Mouse (Mus musculus) cerebellum, adult 9-11 months (tissue): ENCODE results near the gene 4933428G20Rik.

Source experiments
- DNase-seq: peaks from one replicate; pipeline ENCODE4 v3.0.0; 2022

The 4933428G20Rik gene

GRCm38 (mm10) chr11:97532950-97533582 is 32.9 kb upstream of the 4933428G20Rik start:
- DNase-seq: peak; percentile 81

- DNase-seq: peak; percentile 83
Measured at GRCm38 (mm10) chr11:97532354-97532753, 32.2 kb upstream of the 4933428G20Rik start.

DNA sequence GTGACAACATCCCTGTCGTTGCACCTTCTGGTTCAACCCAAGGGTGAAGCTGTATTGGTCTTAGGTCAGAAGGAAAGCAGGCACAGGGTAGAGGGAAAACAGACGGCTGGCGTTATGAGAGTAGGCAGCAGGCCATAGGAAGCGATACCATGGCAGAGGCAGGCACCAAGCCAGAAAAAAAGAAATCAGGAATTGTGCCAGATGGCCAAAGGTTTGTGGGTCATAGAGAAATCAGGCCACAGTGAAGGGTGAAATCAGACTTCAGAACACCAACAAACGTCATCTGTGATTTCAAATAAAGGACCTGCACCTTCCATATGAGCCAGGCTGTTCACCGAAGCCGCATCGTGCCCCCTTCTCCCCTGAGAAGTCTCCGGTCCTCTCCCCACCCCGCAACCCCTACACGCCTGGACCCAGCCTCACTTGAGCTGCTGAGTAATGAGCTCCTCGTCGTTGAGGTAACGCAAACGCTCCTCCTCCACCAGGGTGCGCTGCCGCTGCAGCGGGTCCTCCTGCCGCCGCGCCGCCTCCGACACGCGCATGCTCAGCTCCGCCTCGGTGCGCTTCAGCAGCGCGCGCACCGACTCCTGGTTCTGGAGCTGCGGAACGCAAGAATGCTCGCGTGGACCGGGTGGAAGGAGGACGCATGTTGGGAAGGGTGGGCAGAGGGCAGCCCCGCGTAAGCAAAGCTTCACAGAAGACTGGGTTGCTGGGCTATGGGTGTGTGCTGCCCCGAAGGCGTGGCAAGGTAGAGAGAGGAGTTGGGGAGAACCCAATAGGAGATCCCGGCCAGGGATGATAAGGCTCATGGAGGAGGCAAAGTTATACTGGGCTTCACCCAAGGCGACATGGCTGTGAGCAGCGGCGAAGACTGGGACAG is 31.5 kb upstream of the 4933428G20Rik start:
- peak; percentile 95 for DNase-seq

GRCm38 (mm10) chr11:97530961-97531360 is 30.8 kb upstream of the 4933428G20Rik start:
- DNase-seq: no peak

DNA sequence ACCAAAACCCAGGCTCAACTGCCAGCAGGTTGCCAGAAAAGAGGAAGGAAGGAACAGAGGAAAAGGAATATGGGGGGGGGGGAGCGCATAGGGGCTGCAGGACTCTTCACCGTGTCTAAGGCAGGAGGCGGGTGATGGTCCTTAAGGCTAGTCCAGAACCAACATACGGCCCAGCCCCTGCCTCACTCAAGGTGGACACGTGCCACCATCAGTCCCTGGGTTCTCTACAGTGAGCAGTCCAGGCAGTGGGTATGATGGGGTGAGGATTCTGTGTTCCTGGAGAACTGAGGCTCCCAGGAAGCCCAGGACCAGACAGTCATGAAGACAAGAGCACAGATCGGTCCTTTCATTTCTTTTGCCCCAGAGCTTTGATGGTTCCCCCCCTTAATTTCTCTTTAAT is 29.9 kb upstream of the 4933428G20Rik start:
- DNase-seq: peak; percentile 58

- DNase-seq: no peak
Measured at GRCm38 (mm10) chr11:97528282-97528808, 28.2 kb upstream of the 4933428G20Rik start.

DNA sequence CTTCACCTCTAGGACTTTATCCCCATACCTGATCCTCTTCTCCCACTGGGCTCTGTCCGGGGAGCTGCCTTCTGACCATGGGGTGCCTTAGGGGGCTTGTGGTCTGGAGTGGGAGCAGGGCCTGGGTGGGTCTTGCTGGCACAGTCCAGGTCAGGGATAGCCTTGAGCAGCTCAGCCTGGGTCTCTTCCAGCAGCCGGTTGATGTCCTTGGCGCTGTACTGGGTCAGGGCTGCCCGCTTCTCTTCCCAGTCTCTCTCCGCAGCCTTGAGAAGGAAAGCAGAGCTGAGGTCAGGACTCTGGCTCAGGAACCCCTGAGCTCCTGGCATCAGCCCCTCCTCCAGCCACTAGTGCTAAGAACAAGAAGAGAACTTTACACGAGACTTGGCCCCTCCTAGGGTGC is 25.2 kb upstream of the 4933428G20Rik start:
- DNase-seq: no peak

- no peak for DNase-seq
Measured at GRCm38 (mm10) chr11:97524306-97524705, 24.2 kb upstream of the 4933428G20Rik start.

GRCm38 (mm10) chr11:97523827-97524261 is 23.7 kb upstream of the 4933428G20Rik start:
- peak; percentile 73 for DNase-seq

DNA sequence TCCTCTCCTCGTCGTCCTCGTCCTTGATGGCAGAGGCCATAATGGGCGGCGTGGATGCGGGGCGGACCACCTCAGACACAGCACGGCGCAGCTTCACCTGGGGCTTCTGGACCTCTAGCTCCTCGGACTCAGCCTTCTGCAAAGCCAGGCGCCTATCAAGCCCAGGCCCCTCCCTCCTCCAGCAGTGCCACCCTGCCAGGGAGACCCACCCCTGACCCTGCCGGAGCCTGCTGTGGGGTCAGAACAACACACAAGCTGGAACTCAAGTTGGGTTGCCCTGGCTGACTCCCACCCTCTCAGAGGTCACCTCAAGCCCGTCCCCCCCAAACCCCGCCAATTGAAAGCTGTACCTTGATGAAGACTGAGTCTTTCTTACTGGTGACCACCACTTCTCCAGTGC is 23.0 kb upstream of the 4933428G20Rik start:
- no peak for DNase-seq

GRCm38 (mm10) chr11:97521741-97522474 is 21.8 kb upstream of the 4933428G20Rik start:
- no peak for DNase-seq

DNA sequence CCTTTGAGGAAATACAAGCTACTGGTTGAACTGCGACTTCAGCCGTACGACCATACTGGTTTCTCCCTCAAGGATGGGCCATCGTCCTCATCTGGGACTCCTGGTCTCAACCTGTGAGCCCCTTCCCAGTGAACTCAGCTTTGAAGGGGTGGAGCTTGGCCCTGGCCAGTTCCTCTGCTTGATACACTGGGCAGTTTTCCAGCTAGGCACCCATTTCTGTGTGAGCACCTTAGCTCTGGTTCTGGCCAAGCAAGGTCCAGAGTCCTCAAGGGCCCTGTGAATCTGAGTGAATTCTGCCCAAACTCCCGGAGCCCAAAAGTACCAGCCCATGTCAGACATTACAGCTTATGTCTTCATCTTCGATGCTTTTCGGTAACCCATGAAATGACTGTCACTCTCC is 20.4 kb upstream of the 4933428G20Rik start:
- no peak for DNase-seq

DNA sequence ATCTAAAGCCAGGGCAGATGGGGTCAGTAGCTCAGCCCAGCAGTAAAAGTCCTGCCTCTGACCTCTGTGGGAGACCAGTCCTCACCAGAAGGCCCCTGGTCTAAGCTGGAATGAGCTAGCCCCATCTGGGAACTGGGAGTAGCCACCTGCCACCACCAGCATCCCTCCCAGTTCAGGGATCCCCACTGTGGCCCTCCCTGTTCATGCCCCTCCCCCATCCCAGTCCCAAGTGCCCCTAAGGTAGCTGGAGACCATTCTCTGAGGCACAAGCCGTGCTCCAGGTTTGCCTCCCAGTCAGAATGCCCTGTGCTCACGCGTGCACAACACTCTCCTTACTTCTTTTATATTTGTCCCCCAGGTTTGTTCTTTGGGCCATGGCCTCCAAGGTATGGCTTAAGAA is 12.9 kb upstream of the 4933428G20Rik start:
- DNase-seq: no peak

DNA sequence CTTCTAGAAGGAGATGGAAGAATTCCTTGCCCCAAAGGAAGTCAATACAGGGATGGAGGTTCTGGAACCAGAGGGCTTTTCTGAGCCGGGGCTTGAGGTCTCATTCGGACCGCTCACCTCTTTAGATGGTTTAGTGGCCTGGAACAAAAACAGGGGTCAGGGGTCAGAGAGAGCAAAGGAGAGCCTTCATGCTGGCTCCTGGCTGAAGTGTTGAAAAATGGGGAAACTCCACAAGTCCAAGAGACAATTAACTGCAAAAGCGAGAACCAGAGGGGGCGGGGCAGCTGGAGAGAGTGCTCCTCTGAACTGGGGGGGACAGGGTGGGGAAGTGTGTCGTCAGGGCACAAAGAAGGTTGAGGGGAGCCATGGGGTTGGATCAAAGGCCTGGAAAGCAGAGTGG is 12.4 kb upstream of the 4933428G20Rik start:
- DNase-seq: no peak

- DNase-seq: no peak
Measured at GRCm38 (mm10) chr11:97511661-97512369, 11.7 kb upstream of the 4933428G20Rik start.

- peak; percentile 77 for DNase-seq
Measured at GRCm38 (mm10) chr11:97510966-97511660, 11.0 kb upstream of the 4933428G20Rik start.

- DNase-seq: peak; percentile 41
Measured at GRCm38 (mm10) chr11:97509715-97510485, 9.8 kb upstream of the 4933428G20Rik start.

GRCm38 (mm10) chr11:97509058-97509457 is 8.9 kb upstream of the 4933428G20Rik start:
- DNase-seq: no peak

GRCm38 (mm10) chr11:97508198-97508597 is 8.1 kb upstream of the 4933428G20Rik start:
- peak; percentile 42 for DNase-seq

DNA sequence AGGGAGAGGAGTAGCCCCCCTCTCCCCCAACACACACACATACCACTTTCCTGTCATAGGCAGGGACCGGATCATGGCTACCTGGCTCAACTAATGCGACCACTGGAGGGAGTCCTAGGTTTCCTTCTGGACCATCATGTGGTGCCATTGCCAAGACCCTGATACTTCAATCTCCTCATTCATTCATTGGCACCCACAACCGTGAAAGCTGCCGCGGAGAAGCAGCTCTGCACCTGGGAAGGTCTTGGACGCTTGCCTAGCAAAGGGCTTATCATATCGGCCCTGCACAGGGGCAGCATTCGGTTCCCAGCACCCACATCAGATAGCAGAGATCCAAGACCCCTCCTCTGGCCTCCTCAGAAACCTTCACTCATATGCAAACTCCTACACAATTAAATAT is 6.2 kb upstream of the 4933428G20Rik start:
- DNase-seq: peak; percentile 56

- no peak for DNase-seq
Measured at GRCm38 (mm10) chr11:97505784-97506183, 5.6 kb upstream of the 4933428G20Rik start.
